Mouse (Mus musculus): ENCODE results near the gene Pick1. TPM values are rescaled to one million over a fixed set of nuclear protein-coding genes. Genes with fewer than 3 reads are reported as not detected.
A peak's percentile ranks its signal among the peaks of the same experiment; 100 is the strongest.
"Not testable (repeated sequence)": the region's sequence is repeated elsewhere in the genome, so short reads cannot be mapped to it uniquely, and the experiment has no call there.

Pick1 gene
- polyA plus RNA-seq, 1 experiment from 2014 or later = 31.8 TPM

DNA sequence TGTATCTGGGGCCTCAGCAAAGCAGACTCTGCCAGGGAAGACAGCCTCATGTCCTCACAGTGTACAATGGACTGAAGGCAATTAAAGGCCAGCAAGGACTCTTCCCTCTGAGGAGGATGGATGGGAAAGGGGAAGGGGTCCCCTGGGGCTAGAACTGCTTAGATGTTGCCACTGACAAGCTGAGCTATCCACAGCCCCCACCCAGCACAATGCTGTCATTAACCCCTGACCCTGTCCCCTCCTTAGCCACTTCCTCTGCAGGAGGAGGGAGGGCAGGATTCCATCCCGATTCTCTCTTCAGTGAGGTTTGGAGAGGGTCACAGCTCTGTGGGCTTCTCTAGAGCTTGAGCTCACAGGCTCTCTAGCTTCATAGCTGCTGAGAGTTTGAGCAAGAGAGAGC is 9.4 kb upstream of the Pick1 start:
- no peaks in the 10 kb centered on the region for H3K4me1 ChIP-seq (replicated peaks; ENCODE audit: insufficient read depth, low read length)
- no peaks in the 10 kb centered on the region for H3K9me3 ChIP-seq (replicated peaks; ENCODE audit: low read length)
- no peak overlapping the region for H3K4me3 ChIP-seq (replicated peaks; ENCODE audit: low read depth, low read length)
- DNase-seq (ENCODE audit: low spot score) (peak; percentile 66), ATAC-seq (replicated peaks; ENCODE audit: low FRiP score, low read depth) (peak; percentile 38; the same call in 1 of the 2 replicates)
- no peak for TF ChIP-seq CTCF (IDR thresholded peaks at IDR 0.05; ENCODE audit: low read depth)
- no peaks in the 10 kb centered on the region for H3K36me3 ChIP-seq (ENCODE audit: insufficient read depth, low read length)
- no peak overlapping the region for H3K27ac ChIP-seq
- H3K9ac ChIP-seq (ENCODE audit: low read depth, low read length) = no peak overlapping the region
- WGBS = 7% methylated on average over 1 of the region's 1 CpGs
- no peak overlapping the region for H3K4me2 ChIP-seq (ENCODE audit: low read length)
- no peaks in the 10 kb centered on the region for H3K27me3 ChIP-seq (ENCODE audit: insufficient read depth, low read length)

GRCm38 (mm10) chr15:79223641-79224040 is 5.3 kb upstream of the Pick1 start:
- WGBS = 12% methylated on average over 5 of the region's 5 CpGs
- ATAC-seq (replicated peaks; ENCODE audit: low FRiP score, low read depth) = no peak
- Histone ChIP-seq H3K4me2 (ENCODE audit: low read length) (no peak overlapping the region), H3K36me3 (ENCODE audit: insufficient read depth, low read length) (no peaks in the 10 kb centered on the region), H3K4me1 (replicated peaks; ENCODE audit: insufficient read depth, low read length) (no peaks in the 10 kb centered on the region), H3K27ac (no peak overlapping the region), H3K9ac (ENCODE audit: low read depth, low read length) (no peak overlapping the region), H3K9me3 (replicated peaks; ENCODE audit: low read length) (no peaks in the 10 kb centered on the region), H3K4me3 (replicated peaks; ENCODE audit: low read depth, low read length) (no peak overlapping the region), H3K27me3 (ENCODE audit: insufficient read depth, low read length) (no peaks in the 10 kb centered on the region)
- no peak for DNase-seq (ENCODE audit: low spot score)
- no peak for TF ChIP-seq CTCF (IDR thresholded peaks at IDR 0.05; ENCODE audit: low read depth)

GRCm38 (mm10) chr15:79224685-79225084 is 4.3 kb upstream of the Pick1 start:
- DNase-seq (ENCODE audit: low spot score) (peak; percentile 84), ATAC-seq (replicated peaks; ENCODE audit: low FRiP score, low read depth) (no peak; the same call in 1 of the 2 replicates)
- no peaks in the 10 kb centered on the region for H3K36me3 ChIP-seq (ENCODE audit: insufficient read depth, low read length)
- no peaks in the 10 kb centered on the region for H3K9me3 ChIP-seq (replicated peaks; ENCODE audit: low read length)
- no peaks in the 10 kb centered on the region for H3K27me3 ChIP-seq (ENCODE audit: insufficient read depth, low read length)
- H3K4me2 ChIP-seq (ENCODE audit: low read length) = no peak overlapping the region
- H3K4me3 ChIP-seq (replicated peaks; ENCODE audit: low read depth, low read length) = no peak overlapping the region
- TF ChIP-seq CTCF (IDR thresholded peaks at IDR 0.05; ENCODE audit: low read depth) = peak; percentile 96
- 16% methylated on average over 5 of the region's 5 CpGs for WGBS
- peaks cover 2% of the 10 kb centered on the region; the same call in 1 of the 2 replicates for H3K4me1 ChIP-seq (replicated peaks; ENCODE audit: insufficient read depth, low read length)
- H3K27ac ChIP-seq = no peak overlapping the region
- H3K9ac ChIP-seq (ENCODE audit: low read depth, low read length) = no peak overlapping the region

GRCm38 (mm10) chr15:79225780-79226179 is 3.2 kb upstream of the Pick1 start:
- not testable (repeated sequence) for H3K9ac ChIP-seq (ENCODE audit: low read depth, low read length); H3K4me1 ChIP-seq (replicated peaks; ENCODE audit: insufficient read depth, low read length); H3K36me3 ChIP-seq (ENCODE audit: insufficient read depth, low read length); H3K27ac ChIP-seq; ATAC-seq (replicated peaks; ENCODE audit: low FRiP score, low read depth); H3K9me3 ChIP-seq (replicated peaks; ENCODE audit: low read length); H3K4me2 ChIP-seq (ENCODE audit: low read length); DNase-seq (ENCODE audit: low spot score); H3K27me3 ChIP-seq (ENCODE audit: insufficient read depth, low read length); H3K4me3 ChIP-seq (replicated peaks; ENCODE audit: low read depth, low read length)
- 63% methylated on average over 2 of the region's 2 CpGs for WGBS
- 0 out of 2 replicates have a peak, but pooled peaks have one; percentile 16 for TF ChIP-seq CTCF (IDR thresholded peaks at IDR 0.05; ENCODE audit: low read depth)

GRCm38 (mm10) chr15:79235268-79235667 is 6.3 kb downstream of the Pick1 start:
- Histone ChIP-seq H3K27ac (no peak overlapping the region), H3K27me3 (ENCODE audit: insufficient read depth, low read length) (no peaks in the 10 kb centered on the region), H3K9me3 (replicated peaks; ENCODE audit: low read length) (no peaks in the 10 kb centered on the region), H3K4me3 (replicated peaks; ENCODE audit: low read depth, low read length) (no peak overlapping the region), H3K9ac (ENCODE audit: low read depth, low read length) (no peak overlapping the region), H3K36me3 (ENCODE audit: insufficient read depth, low read length) (peaks cover 39% of the 10 kb centered on the region), H3K4me2 (ENCODE audit: low read length) (no peak overlapping the region), H3K4me1 (replicated peaks; ENCODE audit: insufficient read depth, low read length) (no peaks in the 10 kb centered on the region)
- 69% methylated on average over 9 of the region's 9 CpGs for WGBS
- TF ChIP-seq CTCF (IDR thresholded peaks at IDR 0.05; ENCODE audit: low read depth) = no peak
- no peak for ATAC-seq (replicated peaks; ENCODE audit: low FRiP score, low read depth)
- DNase-seq (ENCODE audit: low spot score) = no peak

GRCm38 (mm10) chr15:79238036-79238435 is 9.1 kb downstream of the Pick1 start:
- H3K4me1 ChIP-seq (replicated peaks; ENCODE audit: insufficient read depth, low read length) = no peaks in the 10 kb centered on the region
- DNase-seq (ENCODE audit: low spot score) (no peak), ATAC-seq (replicated peaks; ENCODE audit: low FRiP score, low read depth) (no peak)
- peaks cover 42% of the 10 kb centered on the region for H3K36me3 ChIP-seq (ENCODE audit: insufficient read depth, low read length)
- H3K9me3 ChIP-seq (replicated peaks; ENCODE audit: low read length) = no peaks in the 10 kb centered on the region
- 84% methylated on average over 6 of the region's 6 CpGs for WGBS
- H3K4me2 ChIP-seq (ENCODE audit: low read length) = no peak overlapping the region
- TF ChIP-seq CTCF (IDR thresholded peaks at IDR 0.05; ENCODE audit: low read depth) = no peak
- no peak overlapping the region for H3K9ac ChIP-seq (ENCODE audit: low read depth, low read length)
- H3K27ac ChIP-seq = no peak overlapping the region
- no peak overlapping the region for H3K4me3 ChIP-seq (replicated peaks; ENCODE audit: low read depth, low read length)
- no peaks in the 10 kb centered on the region for H3K27me3 ChIP-seq (ENCODE audit: insufficient read depth, low read length)

Measured in kidney, postnatal 0 days (tissue).